Mouse (Mus musculus): Measurements from ENCODE around the gene AA792892.
"Not testable (repeated sequence)": the region's sequence is repeated elsewhere in the genome, so short reads cannot be mapped to it uniquely, and the experiment has no call there.

The AA792892 gene

DNA sequence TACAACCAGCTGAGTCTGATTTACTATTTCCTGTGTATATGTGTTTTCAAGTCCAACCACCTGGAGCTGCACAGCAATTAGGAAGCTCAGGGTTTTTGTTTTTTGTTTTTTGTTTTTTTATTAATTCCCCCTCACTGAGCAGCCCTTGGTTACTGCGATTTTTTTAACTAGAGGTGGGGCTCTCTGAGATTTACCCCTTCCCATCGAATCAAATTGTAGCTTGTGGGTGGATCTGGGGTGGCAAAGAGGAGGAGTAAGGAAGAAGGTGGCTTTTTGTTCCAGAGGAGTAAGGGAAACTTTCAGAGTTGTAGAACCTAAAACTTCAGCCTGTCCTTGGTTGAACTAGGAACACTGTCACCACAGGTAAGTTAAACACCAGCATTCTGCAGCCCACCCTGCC, at the start of gene AA792892:
Gene AA792892 (plus strand): TSS at position 301 of the 400 bp plus-strand sequence.
- DNase-seq, result not testable (repeated sequence)

DNA sequence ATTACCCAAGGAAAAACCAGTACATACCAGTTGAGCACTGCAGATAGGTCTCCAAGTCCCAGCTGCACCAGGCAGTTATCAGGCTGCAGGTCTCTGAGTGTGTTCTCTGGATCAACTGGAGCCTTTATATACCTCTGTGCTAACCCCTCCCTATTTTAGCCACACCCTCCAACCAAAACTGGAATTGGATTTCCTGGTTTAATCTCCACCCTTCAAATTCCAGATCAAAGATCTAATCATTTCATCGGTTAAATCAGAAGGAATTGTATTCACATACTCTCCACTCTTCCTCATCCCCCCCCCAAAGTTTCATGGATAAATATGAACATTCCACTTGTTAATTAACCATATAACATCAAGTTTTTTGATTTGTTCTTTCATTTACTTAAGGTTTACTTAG, 32.9 kb upstream of the AA792892 start, which contains the start of gene A430089I19Rik:
Gene A430089I19Rik (minus strand): TSS at position 101 of the 400 bp plus-strand sequence.
- not testable (repeated sequence) for DNase-seq

DNA sequence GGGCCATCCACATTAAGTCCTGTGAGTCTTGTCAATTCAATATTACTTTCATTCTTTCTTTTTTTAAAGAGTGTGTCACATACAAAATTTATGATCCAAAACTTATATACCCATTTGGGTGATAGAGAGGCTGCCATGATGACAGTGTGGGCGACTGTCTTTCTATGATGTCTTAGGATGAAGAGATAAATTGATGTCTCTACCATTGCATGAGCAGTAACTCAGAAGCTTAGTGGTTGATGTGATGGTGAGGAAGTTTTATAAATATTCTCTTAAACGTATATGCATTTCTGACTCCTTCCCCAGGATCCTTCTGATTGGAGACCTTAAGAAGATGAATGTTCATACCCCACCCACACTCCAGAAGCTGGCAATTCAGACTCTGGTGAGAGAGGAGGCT, 25.4 kb upstream of the AA792892 start, which contains the start of gene Gm6502:
Gene Gm6502 (plus strand): TSS at position 301 of the 400 bp plus-strand sequence.
- DNase-seq, result not testable (repeated sequence)
